In the genomic region with DNA sequence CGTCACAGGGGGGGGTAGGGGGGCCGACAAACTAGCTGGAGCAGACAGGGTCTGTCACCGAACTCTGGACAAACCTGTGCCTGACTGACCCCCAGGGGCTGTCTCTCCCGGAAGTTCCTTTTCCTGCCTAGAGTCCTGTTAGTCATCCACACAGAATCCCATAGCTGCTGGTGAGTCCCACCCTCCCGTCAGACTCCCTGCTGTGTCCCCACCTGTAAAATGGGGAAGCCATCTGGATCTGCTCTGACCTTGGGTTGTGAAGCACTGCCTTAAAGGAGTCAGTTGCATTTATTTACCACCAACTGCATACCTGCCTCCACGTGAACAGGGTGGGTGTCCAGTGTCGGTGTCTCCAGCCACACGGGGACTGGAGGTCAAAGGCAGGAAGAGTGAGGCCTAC, we compare ENCODE assay signal across 9 mouse cellular contexts. TPM values are rescaled to one million over a fixed set of nuclear protein-coding genes. Genes with fewer than 3 reads are reported as not detected.
DNase-seq lines count a peak whose midpoint lies in the region; ATAC-seq and TF ChIP-seq lines count a peak whose summit lies in the region.
"Had no signal": no experiment of that assay in that cellular context is flagged by ENCODE, and none has a peak within 500 bp of the region (broad histone marks: within the 10 kb centered on the region; RNA-seq: fewer than 3 reads in every experiment).

No protein-coding gene starts in this region.

- no peak for TF ChIP-seq POLR2A in kidney, adult 2 months (IDR thresholded peaks at IDR 0.05; ENCODE audit: low read depth, low read length)
- TF ChIP-seq POLR2A in cerebellum, adult 2 months (IDR thresholded peaks at IDR 0.05; ENCODE audit: borderline replicate concordance, insufficient read depth, low read length), result no peak

- no peak overlapping the region for H3K27ac ChIP-seq in kidney, adult 2 months (ENCODE audit: insufficient read depth, low read depth, low read length)
- H3K27ac ChIP-seq in cerebellum, adult 2 months (ENCODE audit: insufficient read depth, low read length), result peak overlapping the region; percentile 87
- H3K27ac ChIP-seq in hindbrain, embryonic 12.5 days, result no peak overlapping the region
- H3K27ac ChIP-seq in midbrain, embryonic 15.5 days, result no peak overlapping the region

- no peaks in the 10 kb centered on the region for H3K9me3 ChIP-seq in hindbrain, embryonic 12.5 days (replicated peaks)
- no peaks in the 10 kb centered on the region for H3K9me3 ChIP-seq in midbrain, embryonic 15.5 days

- no peak for ATAC-seq in hindbrain, embryonic 12.5 days (ENCODE audit: low FRiP score)
- no peak for ATAC-seq in midbrain, embryonic 15.5 days (replicated peaks)
- no peak for ATAC-seq in inflammation-experienced regulatory T-cells, adult 6 months
- ATAC-seq: Patski had no signal

- no peaks in the 10 kb centered on the region for H3K36me3 ChIP-seq in kidney, adult 2 months (ENCODE audit: control insufficient read depth, insufficient read depth, low read length)
- H3K36me3 ChIP-seq in hindbrain, embryonic 12.5 days, result peaks cover 5% of the 10 kb centered on the region; the same call in 1 of the 2 replicates
- H3K36me3 ChIP-seq in midbrain, embryonic 15.5 days (replicated peaks), result no peaks in the 10 kb centered on the region

- no peak for DNase-seq in kidney, adult 2 months
- DNase-seq in kidney, postnatal 25 days, result no peak
- peak; percentile 90 to 92 for DNase-seq in cerebellum, adult 2 months
- no peak for DNase-seq in urinary bladder, postnatal 4 days (ENCODE audit: low spot score in 2 of 2)
- DNase-seq in adrenal gland, postnatal 4 days (ENCODE audit: low spot score in 2 of 2), result no peak

- no peak for TF ChIP-seq CTCF in kidney, adult 2 months (conservative IDR thresholded peaks at IDR 0.05; ENCODE audit: insufficient read depth, insufficient read length, low read depth, low read length)
- no peak for TF ChIP-seq CTCF in cerebellum, adult 2 months (IDR thresholded peaks at IDR 0.05; ENCODE audit: borderline replicate concordance, insufficient read depth, low read depth, low read length)

- peak overlapping the region; percentile 93; the same call in 1 of the 2 replicates for H3K4me3 ChIP-seq in kidney, adult 2 months (ENCODE audit: insufficient read depth, low read depth, low read length)
- H3K4me3 ChIP-seq in cerebellum, adult 2 months (replicated peaks; ENCODE audit: insufficient read depth, low read depth, low read length), result peak overlapping the region; percentile 71
- H3K4me3 ChIP-seq in hindbrain, embryonic 12.5 days, result peak overlapping the region; percentile 81
- peak overlapping the region; percentile 80 for H3K4me3 ChIP-seq in midbrain, embryonic 15.5 days

- H3K9ac ChIP-seq in hindbrain, embryonic 12.5 days, result peak overlapping the region; percentile 86
- peak overlapping the region; percentile 84; the same call in 1 of the 2 replicates for H3K9ac ChIP-seq in midbrain, embryonic 15.5 days

- no peaks in the 10 kb centered on the region for H3K27me3 ChIP-seq in kidney, adult 2 months (replicated peaks; ENCODE audit: control insufficient read depth, insufficient read depth, low read length)
- H3K27me3 ChIP-seq in cerebellum, adult 2 months (ENCODE audit: control insufficient read depth, insufficient read depth, low read length), result no peaks in the 10 kb centered on the region
- peaks cover 21% of the 10 kb centered on the region for H3K27me3 ChIP-seq in hindbrain, embryonic 12.5 days
- no peaks in the 10 kb centered on the region for H3K27me3 ChIP-seq in midbrain, embryonic 15.5 days (replicated peaks)
- H3K27me3 ChIP-seq: Patski had no signal

- H3K4me2 ChIP-seq in hindbrain, embryonic 12.5 days (replicated peaks), result peak overlapping the region; percentile 99
- peak overlapping the region; percentile 70 for H3K4me2 ChIP-seq in midbrain, embryonic 15.5 days

- 25% methylated on average over 8 of the region's 8 CpGs for WGBS in kidney, adult 2 months
- 8% methylated on average over 8 of the region's 8 CpGs for WGBS in cerebellum, adult 2 months
- 59% methylated on average over 8 of the region's 8 CpGs for whole genome bisulfite sequencing in hindbrain, embryonic 12.5 days
- WGBS in midbrain, embryonic 15.5 days, result 57% methylated on average over 8 of the region's 8 CpGs

- peaks cover 52% of the 10 kb centered on the region for H3K4me1 ChIP-seq in kidney, adult 2 months (ENCODE audit: control insufficient read depth, insufficient read depth, low read length)
- H3K4me1 ChIP-seq in cerebellum, adult 2 months (ENCODE audit: control insufficient read depth, insufficient read depth, low read length), result peaks cover 46% of the 10 kb centered on the region
- H3K4me1 ChIP-seq in hindbrain, embryonic 12.5 days, result peaks cover 38% of the 10 kb centered on the region
- peaks cover 33% of the 10 kb centered on the region for H3K4me1 ChIP-seq in midbrain, embryonic 15.5 days

RNA-seq across cellular contexts. Expression of a gene that starts 1.7 kb away (rescaled TPM):
- polyA plus RNA-seq in kidney, adult 2 months (2012; rRNA removed), result 70.7 and 76.3 TPM in 2 replicates
- 288 and 314 TPM in 2 replicates for polyA plus RNA-seq in cerebellum, adult 2 months (2012; rRNA removed)
- polyA plus RNA-seq in hindbrain, embryonic 12.5 days (2016; fragmentation: Nextera tagmentation; extraction: Ambion mirVana), result 97.3 and 103 TPM in 2 replicates
- polyA plus RNA-seq in midbrain, embryonic 15.5 days (2015; fragmentation: Nextera tagmentation; extraction: Ambion mirVana), result 154 and 159 TPM in 2 replicates
- polyA plus RNA-seq in inflammation-experienced regulatory T-cells, adult 6 months (2017; shearing (Covaris generic)), result 10 to 100 TPM; 10.7 to 15.9 (median 14.4) TPM
- 10 to 100 TPM; 65.2 to 71.1 TPM for total RNA-seq in adrenal gland, postnatal 4 days (2021)

RNA-seq across cellular contexts. Expression of a gene that starts 3.1 kb away (rescaled TPM):
- polyA plus RNA-seq in kidney, adult 2 months (2012; rRNA removed), result 13.2 and 19.0 TPM in 2 replicates
- polyA plus RNA-seq in cerebellum, adult 2 months (2012; rRNA removed), result 0.51 and 1.2 TPM in 2 replicates
- polyA plus RNA-seq in hindbrain, embryonic 12.5 days (2016; fragmentation: Nextera tagmentation; extraction: Ambion mirVana), result 5.4 and 6.8 TPM in 2 replicates
- 6.9 and 8.0 TPM in 2 replicates for polyA plus RNA-seq in midbrain, embryonic 15.5 days (2015; fragmentation: Nextera tagmentation; extraction: Ambion mirVana)
- 1 to 10 TPM; 1.7 to 3.2 (median 1.9) TPM for polyA plus RNA-seq in inflammation-experienced regulatory T-cells, adult 6 months (2017; shearing (Covaris generic))
- 1 to 10 TPM; 1.8 to 3.1 TPM for total RNA-seq in adrenal gland, postnatal 4 days (2021)

RNA-seq across cellular contexts. Expression of a gene that starts 26.5 kb away (rescaled TPM):
- 23.7 and 24.5 TPM in 2 replicates for polyA plus RNA-seq in kidney, adult 2 months (2012; rRNA removed)
- 36.3 and 36.9 TPM in 2 replicates for polyA plus RNA-seq in cerebellum, adult 2 months (2012; rRNA removed)
- 53.3 and 54.5 TPM in 2 replicates for polyA plus RNA-seq in hindbrain, embryonic 12.5 days (2016; fragmentation: Nextera tagmentation; extraction: Ambion mirVana)
- polyA plus RNA-seq in midbrain, embryonic 15.5 days (2015; fragmentation: Nextera tagmentation; extraction: Ambion mirVana), result 35.8 and 38.3 TPM in 2 replicates
- 1 to 10 TPM; 2.9 to 6.5 (median 4.1) TPM for polyA plus RNA-seq in inflammation-experienced regulatory T-cells, adult 6 months (2017; shearing (Covaris generic))
- 10 to 100 TPM; 43.8 to 44.4 TPM for total RNA-seq in adrenal gland, postnatal 4 days (2021)

RNA-seq across cellular contexts. Expression of a gene that starts 27.7 kb away (rescaled TPM):
- polyA plus RNA-seq in kidney, adult 2 months (2012; rRNA removed), result 142 and 147 TPM in 2 replicates
- 61.8 and 63.9 TPM in 2 replicates for polyA plus RNA-seq in cerebellum, adult 2 months (2012; rRNA removed)
- 36.9 and 38.1 TPM in 2 replicates for polyA plus RNA-seq in hindbrain, embryonic 12.5 days (2016; fragmentation: Nextera tagmentation; extraction: Ambion mirVana)
- 36.4 and 38.5 TPM in 2 replicates for polyA plus RNA-seq in midbrain, embryonic 15.5 days (2015; fragmentation: Nextera tagmentation; extraction: Ambion mirVana)
- polyA plus RNA-seq in inflammation-experienced regulatory T-cells, adult 6 months (2017; shearing (Covaris generic)), result 10 to 100 TPM in 2 of 3 experiments, 1 to 10 TPM in 1; 9.9 to 12.4 (median 12.3) TPM
- total RNA-seq in adrenal gland, postnatal 4 days (2021), result 10 to 100 TPM; 47.8 to 49.5 TPM

RNA-seq across cellular contexts. Expression of a gene that starts 27.7 kb away (rescaled TPM):
- polyA plus RNA-seq in kidney, adult 2 months (2012; rRNA removed), result 130 TPM in 2 replicates
- polyA plus RNA-seq in cerebellum, adult 2 months (2012; rRNA removed), result 81.4 and 84.9 TPM in 2 replicates
- polyA plus RNA-seq in hindbrain, embryonic 12.5 days (2016; fragmentation: Nextera tagmentation; extraction: Ambion mirVana), result 142 and 155 TPM in 2 replicates
- polyA plus RNA-seq in midbrain, embryonic 15.5 days (2015; fragmentation: Nextera tagmentation; extraction: Ambion mirVana), result 124 and 126 TPM in 2 replicates
- polyA plus RNA-seq in inflammation-experienced regulatory T-cells, adult 6 months (2017; shearing (Covaris generic)), result 100 to 1,000 TPM; 111 to 148 (median 127) TPM
- total RNA-seq in adrenal gland, postnatal 4 days (2021), result 100 to 1,000 TPM; 107 to 108 TPM

Comparison
In these comparisons a context has a peak if more than half of its experiments do, and no peak if none do; other contexts are left out.
1. DNase-seq: peak in cerebellum, adult 2 months (2 of 2); none in kidney, adult 2 months (single experiment), kidney, postnatal 25 days (0 of 2), urinary bladder, postnatal 4 days (0 of 2) and adrenal gland, postnatal 4 days (0 of 2).
2. Peak in every context shown above with its lines, with median percentiles within 50 percentile points of each other: H3K4me3 ChIP-seq.